Mouse (Mus musculus): ENCODE data around the gene Cpne5. TPM values are rescaled to one million over a fixed set of nuclear protein-coding genes. Genes with fewer than 3 reads are reported as not detected.
"Not testable (repeated sequence)": the region's sequence is repeated elsewhere in the genome, so short reads cannot be mapped to it uniquely, and the experiment has no call there.

The Cpne5 gene
- polyA plus RNA-seq, 1 experiment from 2014 or later: 2.7 TPM

GRCm38 (mm10) chr17:29253236-29253635 lies 15.3 kb upstream of the Cpne5 start:
- Histone ChIP-seq H3K4me1 (replicated peaks; ENCODE audit: control insufficient read depth, insufficient read depth, low read length) (peaks cover 4% of the 10 kb centered on the region; the same call in 1 of the 2 replicates), H3K9me3 (ENCODE audit: control insufficient read depth) (no peaks in the 10 kb centered on the region), H3K27me3 (replicated peaks; ENCODE audit: control insufficient read depth, insufficient read depth, low read length) (no peaks in the 10 kb centered on the region), H3K4me2 (replicated peaks; ENCODE audit: low read depth) (no peak overlapping the region), H3K9ac (ENCODE audit: low read depth, low read length) (no peak overlapping the region), H3K36me3 (ENCODE audit: control insufficient read depth, insufficient read depth) (peaks cover 51% of the 10 kb centered on the region), H3K27ac (ENCODE audit: low read depth, low read length) (no peak overlapping the region), H3K4me3 (ENCODE audit: low read depth, low read length) (no peak overlapping the region)
- no peak for TF ChIP-seq CTCF (IDR thresholded peaks at IDR 0.05; ENCODE audit: low read depth)
- ATAC-seq: no peak
- WGBS: 73% methylated on average over 2 of the region's 2 CpGs

GRCm38 (mm10) chr17:29251608-29252390 lies 13.8 kb upstream of the Cpne5 start:
- no peaks in the 10 kb centered on the region for H3K9me3 ChIP-seq (ENCODE audit: control insufficient read depth)
- H3K27ac ChIP-seq (ENCODE audit: low read depth, low read length): peak overlapping the region; percentile 54
- H3K36me3 ChIP-seq (ENCODE audit: control insufficient read depth, insufficient read depth): peaks cover 39% of the 10 kb centered on the region
- H3K4me3 ChIP-seq (ENCODE audit: low read depth, low read length): no peak overlapping the region
- no peak for TF ChIP-seq CTCF (IDR thresholded peaks at IDR 0.05; ENCODE audit: low read depth)
- WGBS: 59% methylated on average over 15 of the region's 15 CpGs
- no peak overlapping the region for H3K4me2 ChIP-seq (replicated peaks; ENCODE audit: low read depth)
- no peak overlapping the region for H3K9ac ChIP-seq (ENCODE audit: low read depth, low read length)
- H3K4me1 ChIP-seq (replicated peaks; ENCODE audit: control insufficient read depth, insufficient read depth, low read length): 0 out of 2 replicates have a peak, but pooled peaks cover 4% of the 10 kb centered on the region
- H3K27me3 ChIP-seq (replicated peaks; ENCODE audit: control insufficient read depth, insufficient read depth, low read length): no peaks in the 10 kb centered on the region
- ATAC-seq: peak; percentile 69

DNA sequence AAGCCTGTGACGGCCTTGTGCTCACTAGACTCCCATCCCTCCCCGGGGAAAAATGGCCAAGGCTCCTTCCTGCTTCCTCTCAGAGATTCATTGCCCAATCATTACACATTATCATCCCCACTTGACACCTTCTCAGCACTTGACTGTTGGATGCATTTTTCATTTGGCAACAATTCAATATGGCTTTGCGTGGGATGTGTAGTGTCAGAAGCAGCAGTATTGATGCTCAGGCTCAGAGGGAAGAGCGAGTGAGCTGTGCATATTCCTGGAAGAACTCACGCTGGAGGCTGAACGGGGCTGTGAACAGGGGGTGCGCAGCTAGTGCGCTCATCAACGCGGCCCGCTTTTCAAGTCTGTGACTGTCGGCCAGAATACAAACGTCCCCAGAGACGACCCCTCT lies 13.0 kb upstream of the Cpne5 start:
- not testable (repeated sequence) for H3K4me2 ChIP-seq (replicated peaks; ENCODE audit: low read depth); H3K4me3 ChIP-seq (ENCODE audit: low read depth, low read length); H3K27me3 ChIP-seq (replicated peaks; ENCODE audit: control insufficient read depth, insufficient read depth, low read length); H3K27ac ChIP-seq (ENCODE audit: low read depth, low read length); H3K9me3 ChIP-seq (ENCODE audit: control insufficient read depth); ATAC-seq; H3K4me1 ChIP-seq (replicated peaks; ENCODE audit: control insufficient read depth, insufficient read depth, low read length); H3K9ac ChIP-seq (ENCODE audit: low read depth, low read length)
- H3K36me3 ChIP-seq (ENCODE audit: control insufficient read depth, insufficient read depth): peaks cover 32% of the 10 kb centered on the region
- WGBS: 77% methylated on average over 14 of the region's 14 CpGs

DNA sequence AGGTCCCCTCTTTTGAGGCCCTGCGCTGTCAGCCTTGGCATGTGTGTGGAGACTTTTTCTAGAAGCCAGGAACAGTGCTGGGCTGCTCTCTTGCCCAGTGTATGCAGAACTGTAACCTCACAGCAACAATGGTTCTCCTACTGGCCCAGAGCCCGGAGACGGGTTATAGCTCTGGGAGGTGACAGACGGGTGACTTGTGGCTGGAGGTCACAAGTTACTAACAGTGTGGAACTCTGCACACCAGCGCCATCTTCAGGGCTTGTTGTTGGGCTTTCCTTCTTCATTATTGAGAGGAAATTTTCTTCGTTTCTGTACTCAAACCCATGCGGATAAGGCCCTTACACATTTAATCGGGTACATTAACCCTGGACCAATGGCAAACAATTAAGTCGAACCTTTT lies 11.5 kb upstream of the Cpne5 start:
- 60% methylated on average over 9 of the region's 9 CpGs for WGBS
- Histone ChIP-seq H3K27me3 (replicated peaks; ENCODE audit: control insufficient read depth, insufficient read depth, low read length) (no peaks in the 10 kb centered on the region), H3K9ac (ENCODE audit: low read depth, low read length) (no peak overlapping the region)

GRCm38 (mm10) chr17:29247881-29248280 lies 9.9 kb upstream of the Cpne5 start:
- 0 out of 2 replicates have a peak overlapping the region, but pooled peaks have one; percentile 7 for H3K9ac ChIP-seq (ENCODE audit: low read depth, low read length)
- 68% methylated on average over 13 of the region's 13 CpGs for WGBS
- no peaks in the 10 kb centered on the region for H3K27me3 ChIP-seq (replicated peaks; ENCODE audit: control insufficient read depth, insufficient read depth, low read length)
- TF ChIP-seq CTCF (IDR thresholded peaks at IDR 0.05; ENCODE audit: low read depth): no peak
- ATAC-seq: no peak
- no peaks in the 10 kb centered on the region for H3K9me3 ChIP-seq (ENCODE audit: control insufficient read depth)
- no peak overlapping the region for H3K27ac ChIP-seq (ENCODE audit: low read depth, low read length)
- H3K4me2 ChIP-seq (replicated peaks; ENCODE audit: low read depth): no peak overlapping the region
- 0 out of 2 replicates have a peak, but pooled peaks cover 4% of the 10 kb centered on the region for H3K4me1 ChIP-seq (replicated peaks; ENCODE audit: control insufficient read depth, insufficient read depth, low read length)
- H3K4me3 ChIP-seq (ENCODE audit: low read depth, low read length): no peak overlapping the region
- H3K36me3 ChIP-seq (ENCODE audit: control insufficient read depth, insufficient read depth): peaks cover 19% of the 10 kb centered on the region; the same call in 1 of the 2 replicates

More for the DNA sequence above, 11.5 kb upstream of the Cpne5 start:
- Histone ChIP-seq H3K4me3 (ENCODE audit: low read depth, low read length) (no peak overlapping the region), H3K4me2 (replicated peaks; ENCODE audit: low read depth) (no peak overlapping the region), H3K4me1 (replicated peaks; ENCODE audit: control insufficient read depth, insufficient read depth, low read length) (0 out of 2 replicates have a peak, but pooled peaks cover 4% of the 10 kb centered on the region), H3K36me3 (ENCODE audit: control insufficient read depth, insufficient read depth) (peaks cover 29% of the 10 kb centered on the region; the same call in 1 of the 2 replicates), H3K27ac (ENCODE audit: low read depth, low read length) (no peak overlapping the region), H3K9me3 (ENCODE audit: control insufficient read depth) (no peaks in the 10 kb centered on the region)
- ATAC-seq: no peak
- TF ChIP-seq CTCF (IDR thresholded peaks at IDR 0.05; ENCODE audit: low read depth): peak; percentile 65

DNA sequence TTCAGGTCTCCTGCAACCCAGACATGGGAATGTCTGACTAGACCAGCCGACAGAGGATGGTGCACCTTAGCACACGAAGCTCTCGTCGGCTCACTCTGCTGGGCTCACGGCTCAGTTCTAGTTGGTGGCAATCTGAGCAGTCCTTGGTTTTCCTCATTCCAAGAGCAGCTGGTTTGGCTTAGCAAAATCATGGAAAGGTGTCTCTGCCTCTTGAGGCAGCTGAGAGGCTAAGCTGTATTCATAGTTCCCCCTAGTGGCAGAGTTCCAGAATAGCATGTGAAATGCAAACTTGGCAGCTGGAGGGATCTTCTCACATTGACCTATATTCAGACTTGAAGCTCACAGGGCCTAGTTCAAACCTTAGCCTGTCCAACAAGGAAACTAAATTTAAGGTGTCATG lies 8.6 kb upstream of the Cpne5 start:
- ATAC-seq: no peak
- peak; percentile 93 for TF ChIP-seq CTCF (IDR thresholded peaks at IDR 0.05; ENCODE audit: low read depth)
- Histone ChIP-seq H3K4me3 (ENCODE audit: low read depth, low read length) (no peak overlapping the region), H3K9ac (ENCODE audit: low read depth, low read length) (no peak overlapping the region), H3K27ac (ENCODE audit: low read depth, low read length) (no peak overlapping the region), H3K9me3 (ENCODE audit: control insufficient read depth) (no peaks in the 10 kb centered on the region), H3K36me3 (ENCODE audit: control insufficient read depth, insufficient read depth) (peaks cover 17% of the 10 kb centered on the region; the same call in 1 of the 2 replicates), H3K27me3 (replicated peaks; ENCODE audit: control insufficient read depth, insufficient read depth, low read length) (no peaks in the 10 kb centered on the region), H3K4me2 (replicated peaks; ENCODE audit: low read depth) (no peak overlapping the region), H3K4me1 (replicated peaks; ENCODE audit: control insufficient read depth, insufficient read depth, low read length) (0 out of 2 replicates have a peak, but pooled peaks cover 3% of the 10 kb centered on the region)
- 21% methylated on average over 5 of the region's 5 CpGs for WGBS

Measured in intestine, postnatal 0 days (tissue).